ENCODE assay signal across 31 mouse cellular contexts in the genomic region with DNA sequence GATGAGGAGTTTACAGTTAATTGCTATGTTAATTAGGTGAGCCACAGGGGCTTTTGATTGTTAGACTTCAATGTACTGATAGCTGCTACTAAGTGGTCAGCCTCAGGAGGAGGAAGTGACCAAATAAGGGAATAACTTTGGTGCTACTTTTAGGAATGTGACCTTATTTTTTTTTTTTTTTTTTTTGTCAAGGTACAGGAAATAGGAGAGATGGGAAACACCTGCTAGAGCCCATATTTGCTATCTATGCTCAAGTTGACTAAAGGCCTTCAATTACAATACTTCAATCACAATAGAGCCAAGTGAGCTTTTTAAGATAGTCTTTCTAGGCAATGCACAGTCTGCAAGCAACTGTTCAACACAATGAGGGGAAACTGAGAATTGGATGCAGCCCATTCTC. TPM values are rescaled to one million over a fixed set of nuclear protein-coding genes. Genes with fewer than 3 reads are reported as not detected.
"Had no signal": no experiment of that assay in that cellular context is flagged by ENCODE, and none has a peak within 500 bp of the region (broad histone marks: within the 10 kb centered on the region; RNA-seq: fewer than 3 reads in every experiment).

No protein-coding gene starts in this region.

- DNase-seq: cerebellum, adult 9-11 months; cerebellum, postnatal 10 days; cerebellum, postnatal 14 days; cerebellum, postnatal 25 days; cerebellum, postnatal 36 days; embryo, embryonic 11 days; forebrain, postnatal 0 days; gastrocnemius, adult 2 months; gastrocnemius, postnatal 10 days; gastrocnemius, postnatal 14 days; gastrocnemius, postnatal 25 days; gastrocnemius, postnatal 36 days; heart, adult 11 months; heart, adult 18-20 months; heart, adult 2 months had no signal

- H3K36me3 ChIP-seq: embryonic facial prominence, embryonic 10.5 days; embryonic facial prominence, embryonic 12.5 days; embryonic facial prominence, embryonic 13.5 days; embryonic facial prominence, embryonic 15.5 days; forebrain, embryonic 10.5 days; forebrain, embryonic 12.5 days; forebrain, embryonic 15.5 days; heart, embryonic 10.5 days had no signal

- H3K9me3 ChIP-seq: embryonic facial prominence, embryonic 10.5 days; embryonic facial prominence, embryonic 12.5 days; embryonic facial prominence, embryonic 13.5 days; embryonic facial prominence, embryonic 15.5 days; forebrain, embryonic 10.5 days; forebrain, embryonic 12.5 days; forebrain, embryonic 13.5 days; forebrain, embryonic 15.5 days; heart, embryonic 10.5 days had no signal

- H3K9ac ChIP-seq: embryonic facial prominence, embryonic 12.5 days; embryonic facial prominence, embryonic 13.5 days; embryonic facial prominence, embryonic 15.5 days; forebrain, embryonic 12.5 days; forebrain, embryonic 13.5 days; forebrain, embryonic 15.5 days; forebrain, postnatal 0 days had no signal

- H3K4me3 ChIP-seq: embryonic facial prominence, embryonic 10.5 days; embryonic facial prominence, embryonic 12.5 days; embryonic facial prominence, embryonic 13.5 days; embryonic facial prominence, embryonic 15.5 days; erythroblast, embryonic 14.5 days; forebrain, embryonic 10.5 days; forebrain, embryonic 12.5 days; forebrain, embryonic 13.5 days; forebrain, embryonic 15.5 days; gastrocnemius, adult 2 months; heart, adult 2 months; heart, embryonic 10.5 days had no signal

- H3K27ac ChIP-seq: embryonic facial prominence, embryonic 10.5 days; embryonic facial prominence, embryonic 12.5 days; embryonic facial prominence, embryonic 13.5 days; embryonic facial prominence, embryonic 15.5 days; forebrain, embryonic 10.5 days; forebrain, embryonic 12.5 days; forebrain, embryonic 13.5 days; forebrain, embryonic 15.5 days; gastrocnemius, adult 2 months; heart, adult 2 months; heart, embryonic 10.5 days had no signal

- H3K4me1 ChIP-seq: embryonic facial prominence, embryonic 10.5 days; embryonic facial prominence, embryonic 12.5 days; embryonic facial prominence, embryonic 13.5 days; embryonic facial prominence, embryonic 15.5 days; forebrain, embryonic 10.5 days; forebrain, embryonic 12.5 days; forebrain, embryonic 13.5 days; forebrain, embryonic 15.5 days; heart, embryonic 10.5 days had no signal

RNA-seq across cellular contexts. Expression of a gene that starts 4.3 kb away (rescaled TPM):
- total RNA-seq: common myeloid progenitor, adult 5-6 weeks; forebrain, postnatal 0 days; gastrocnemius, adult 18-20 months; gastrocnemius, adult 2 months; gastrocnemius, adult 8-10 months; gastrocnemius, postnatal 10 days; gastrocnemius, postnatal 14 days; gastrocnemius, postnatal 25 days; gastrocnemius, postnatal 36 days; gastrocnemius, postnatal 4 days; granulocyte monocyte progenitor cell, adult 5-6 weeks; heart, adult 18-20 months; heart, adult 2 months; heart, adult 8-10 months had no signal

RNA-seq across cellular contexts. Expression of a gene that starts 30.1 kb away (rescaled TPM):
- total RNA-seq: common myeloid progenitor, adult 5-6 weeks; forebrain, postnatal 0 days; gastrocnemius, adult 18-20 months; gastrocnemius, adult 2 months; gastrocnemius, adult 8-10 months; gastrocnemius, postnatal 10 days; gastrocnemius, postnatal 14 days; gastrocnemius, postnatal 25 days; gastrocnemius, postnatal 36 days; gastrocnemius, postnatal 4 days; granulocyte monocyte progenitor cell, adult 5-6 weeks; heart, adult 18-20 months; heart, adult 2 months; heart, adult 8-10 months had no signal

RNA-seq across cellular contexts. Expression of a gene that starts 30.4 kb away (rescaled TPM):
- total RNA-seq: common myeloid progenitor, adult 5-6 weeks; forebrain, postnatal 0 days; gastrocnemius, adult 18-20 months; gastrocnemius, adult 2 months; gastrocnemius, adult 8-10 months; gastrocnemius, postnatal 10 days; gastrocnemius, postnatal 14 days; gastrocnemius, postnatal 25 days; gastrocnemius, postnatal 36 days; gastrocnemius, postnatal 4 days; granulocyte monocyte progenitor cell, adult 5-6 weeks; heart, adult 18-20 months; heart, adult 2 months; heart, adult 8-10 months had no signal

RNA-seq across cellular contexts. Expression of a gene that starts 49.8 kb away (rescaled TPM):
- total RNA-seq: common myeloid progenitor, adult 5-6 weeks; forebrain, postnatal 0 days; gastrocnemius, adult 18-20 months; gastrocnemius, adult 2 months; gastrocnemius, adult 8-10 months; gastrocnemius, postnatal 10 days; gastrocnemius, postnatal 14 days; gastrocnemius, postnatal 25 days; gastrocnemius, postnatal 36 days; gastrocnemius, postnatal 4 days; granulocyte monocyte progenitor cell, adult 5-6 weeks; heart, adult 18-20 months; heart, adult 2 months; heart, adult 8-10 months had no signal

RNA-seq across cellular contexts. Expression of a gene that starts 59.5 kb away (rescaled TPM):
- total RNA-seq: common myeloid progenitor, adult 5-6 weeks; forebrain, postnatal 0 days; gastrocnemius, adult 18-20 months; gastrocnemius, adult 2 months; gastrocnemius, adult 8-10 months; gastrocnemius, postnatal 10 days; gastrocnemius, postnatal 14 days; gastrocnemius, postnatal 25 days; gastrocnemius, postnatal 36 days; gastrocnemius, postnatal 4 days; granulocyte monocyte progenitor cell, adult 5-6 weeks; heart, adult 18-20 months; heart, adult 2 months; heart, adult 8-10 months had no signal
